25 mouse cellular contexts compared by ENCODE assay signal in genomic region chr6:49990522-49990858, GRCm38 (mm10).
DNase-seq lines count a peak whose midpoint lies in the region; ATAC-seq and TF ChIP-seq lines count a peak whose summit lies in the region.
"Had no signal": no experiment of that assay in that cellular context is flagged by ENCODE, and none has a peak within 500 bp of the region (broad histone marks: within the 10 kb centered on the region; RNA-seq: fewer than 3 reads in every experiment).

No protein-coding gene starts in this region.

- H3K4me3 ChIP-seq in embryonic facial prominence, embryonic 14.5 days (ENCODE audit: low read depth, low read length): no peak overlapping the region
- H3K4me3 ChIP-seq in embryonic facial prominence, embryonic 10.5 days: no peak overlapping the region
- no peak overlapping the region for H3K4me3 ChIP-seq in heart, embryonic 16.5 days (ENCODE audit: low read length)
- H3K4me3 ChIP-seq: embryonic facial prominence, embryonic 13.5 days; gastrocnemius, adult 2 months; limb, embryonic 15.5 days; midbrain, embryonic 15.5 days; myocyte; neural tube, embryonic 13.5 days had no signal

- H3K36me3 ChIP-seq in embryonic facial prominence, embryonic 14.5 days (ENCODE audit: control insufficient read depth, insufficient read depth, low read length): no peaks in the 10 kb centered on the region
- no peaks in the 10 kb centered on the region for H3K36me3 ChIP-seq in embryonic facial prominence, embryonic 10.5 days (replicated peaks)
- no peaks in the 10 kb centered on the region for H3K36me3 ChIP-seq in heart, embryonic 16.5 days (ENCODE audit: control insufficient read depth, insufficient read depth)
- H3K36me3 ChIP-seq: embryonic facial prominence, embryonic 13.5 days; limb, embryonic 15.5 days; midbrain, embryonic 15.5 days; neural tube, embryonic 13.5 days had no signal

- H3K9me3 ChIP-seq in embryonic facial prominence, embryonic 14.5 days (ENCODE audit: control insufficient read depth, low read length): no peaks in the 10 kb centered on the region
- H3K9me3 ChIP-seq in embryonic facial prominence, embryonic 10.5 days: no peaks in the 10 kb centered on the region
- no peaks in the 10 kb centered on the region for H3K9me3 ChIP-seq in heart, embryonic 16.5 days (replicated peaks; ENCODE audit: control insufficient read depth, low read length)
- H3K9me3 ChIP-seq: embryonic facial prominence, embryonic 13.5 days; limb, embryonic 15.5 days; midbrain, embryonic 15.5 days; neural tube, embryonic 13.5 days had no signal

- TF ChIP-seq POLR2A in brain, embryonic 14.5 days (IDR thresholded peaks at IDR 0.05; ENCODE audit: borderline replicate concordance, extremely low read depth, insufficient read depth, insufficient read length, poor library complexity, severe bottlenecking): no peak

- no peaks in the 10 kb centered on the region for H3K27me3 ChIP-seq in embryonic facial prominence, embryonic 14.5 days (replicated peaks; ENCODE audit: control insufficient read depth, insufficient read depth, low read length)
- no peaks in the 10 kb centered on the region for H3K27me3 ChIP-seq in embryonic facial prominence, embryonic 10.5 days (replicated peaks; ENCODE audit: low read depth, poor library complexity, severe bottlenecking)
- no peaks in the 10 kb centered on the region for H3K27me3 ChIP-seq in heart, embryonic 16.5 days (ENCODE audit: control insufficient read depth, insufficient read depth, low read length)
- H3K27me3 ChIP-seq: embryonic facial prominence, embryonic 13.5 days; limb, embryonic 15.5 days; midbrain, embryonic 15.5 days; neural tube, embryonic 13.5 days had no signal

- H3K4me1 ChIP-seq in embryonic facial prominence, embryonic 14.5 days (ENCODE audit: control insufficient read depth, insufficient read depth, low read length): peaks cover 1% of the 10 kb centered on the region; the same call in 1 of the 2 replicates
- peaks cover 4% of the 10 kb centered on the region; the same call in 1 of the 2 replicates for H3K4me1 ChIP-seq in embryonic facial prominence, embryonic 10.5 days
- peaks cover 9% of the 10 kb centered on the region for H3K4me1 ChIP-seq in heart, embryonic 16.5 days (ENCODE audit: control insufficient read depth, insufficient read depth, low read length)
- H3K4me1 ChIP-seq: midbrain, embryonic 15.5 days had no signal

- no peak for TF ChIP-seq CTCF in brain, embryonic 14.5 days (IDR thresholded peaks at IDR 0.05; ENCODE audit: borderline replicate concordance, extremely low read depth, insufficient read depth, insufficient read length)

- peak; percentile 33; the same call in 1 of the 2 replicates for ATAC-seq in embryonic facial prominence, embryonic 14.5 days (ENCODE audit: low read depth)
- ATAC-seq in heart, embryonic 16.5 days (replicated peaks; ENCODE audit: extremely low read depth, insufficient read depth, low FRiP score): peak; percentile 52
- ATAC-seq: activated CD4-positive, CD25-positive, alpha-beta regulatory T cell, adult 4 months; forebrain, embryonic 14.5 days; hindbrain, postnatal 0 days; midbrain, embryonic 15.5 days had no signal

- no peak overlapping the region for H3K4me2 ChIP-seq in embryonic facial prominence, embryonic 14.5 days (ENCODE audit: low read depth, low read length)
- peak overlapping the region; percentile 32 for H3K4me2 ChIP-seq in heart, embryonic 16.5 days (ENCODE audit: low read depth, low read length)
- H3K4me2 ChIP-seq: embryonic facial prominence, embryonic 13.5 days; limb, embryonic 15.5 days; midbrain, embryonic 15.5 days; neural tube, embryonic 13.5 days had no signal

- H3K9ac ChIP-seq in embryonic facial prominence, embryonic 14.5 days (ENCODE audit: low read depth, low read length): no peak overlapping the region
- H3K9ac ChIP-seq in heart, embryonic 16.5 days (ENCODE audit: low read length): no peak overlapping the region
- H3K9ac ChIP-seq: embryonic facial prominence, embryonic 13.5 days; limb, embryonic 15.5 days; liver, embryonic 14.5 days; midbrain, embryonic 15.5 days; neural tube, embryonic 13.5 days had no signal

- no peak overlapping the region for H3K27ac ChIP-seq in embryonic facial prominence, embryonic 14.5 days (replicated peaks; ENCODE audit: low read depth, low read length)
- no peak overlapping the region for H3K27ac ChIP-seq in embryonic facial prominence, embryonic 10.5 days (replicated peaks)
- peak overlapping the region; percentile 69 for H3K27ac ChIP-seq in heart, embryonic 16.5 days (ENCODE audit: low read length)
- H3K27ac ChIP-seq: embryonic facial prominence, embryonic 13.5 days; gastrocnemius, adult 2 months; hindbrain, postnatal 0 days; limb, embryonic 15.5 days; liver, embryonic 14.5 days; macrophage; midbrain, embryonic 15.5 days; neural tube, embryonic 13.5 days had no signal

- intact Hi-C loops in heart, postnatal 25 days (cut with DNase I): no loop called here

- WGBS in embryonic facial prominence, embryonic 14.5 days: 65% methylated on average over 8 of the region's 8 CpGs
- WGBS in embryonic facial prominence, embryonic 10.5 days: 82% methylated on average over 8 of the region's 8 CpGs
- 34% methylated on average over 8 of the region's 8 CpGs for WGBS in heart, embryonic 16.5 days

- DNase-seq in embryonic facial prominence, embryonic 14.5 days (ENCODE audit: low spot score): peak; percentile 34
- no peak for DNase-seq in embryonic facial prominence, embryonic 10.5 days (ENCODE audit: low spot score)
- DNase-seq in heart, postnatal 25 days (ENCODE audit: low spot score): no peak
- peak; percentile 13 for DNase-seq in kidney, postnatal 14 days
- DNase-seq in kidney, postnatal 4 days: no peak
- DNase-seq in brain, embryonic 14.5 days (ENCODE audit: low read depth): peak; percentile 19
- no peak for DNase-seq in embryo, embryonic 11 days
- DNase-seq: adrenal gland, adult 8-10 months; cerebellum, adult 18-20 months; cerebellum, postnatal 14 days; gastrocnemius, adult 2 months; left cerebral cortex, postnatal 4 days; thymus, adult 18-20 months; thymus, postnatal 36 days had no signal

Comparison
In these comparisons a context has a peak if more than half of its experiments do, and no peak if none do; other contexts are left out.
1. DNase-seq: peak in embryonic facial prominence, embryonic 14.5 days (single experiment), kidney, postnatal 14 days (single experiment) and brain, embryonic 14.5 days (single experiment); none in embryonic facial prominence, embryonic 10.5 days (single experiment), heart, postnatal 25 days (single experiment), kidney, postnatal 4 days (0 of 2) and embryo, embryonic 11 days (single experiment).